12 mouse cellular contexts compared by ENCODE assay signal in the genomic region with DNA sequence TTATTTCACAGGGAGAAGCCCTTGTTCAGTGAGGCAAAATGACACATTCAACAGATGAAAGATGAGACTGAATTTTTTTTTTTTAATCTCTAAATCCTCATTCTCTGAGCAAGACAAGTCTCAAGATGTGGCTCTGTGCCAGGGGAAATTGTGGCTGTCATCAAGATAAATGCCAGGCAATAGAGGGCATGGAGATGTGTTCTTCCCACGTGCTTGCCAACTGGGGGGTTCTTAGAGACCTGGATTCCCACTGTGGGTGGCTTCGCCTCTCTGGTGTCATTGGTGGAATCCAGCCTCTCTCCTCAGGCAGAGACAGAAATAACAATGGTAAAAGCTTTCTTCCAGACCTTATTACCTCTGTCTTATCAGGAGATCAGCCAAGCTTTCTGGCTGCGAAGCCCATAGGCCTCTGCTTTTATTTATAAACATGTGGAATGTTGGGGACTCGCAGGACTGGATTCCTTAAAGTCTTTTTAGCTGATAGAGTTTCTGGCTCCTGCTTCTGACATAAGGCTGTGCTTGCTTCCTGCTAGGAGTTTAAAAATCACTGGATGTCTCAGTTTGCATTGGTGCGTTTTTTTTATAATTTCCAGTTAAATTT. TPM values are rescaled to one million over a fixed set of nuclear protein-coding genes. Genes with fewer than 3 reads are reported as not detected.
A peak's percentile ranks its signal among the peaks of the same experiment; 100 is the strongest.
DNase-seq lines count a peak whose midpoint lies in the region; ATAC-seq and TF ChIP-seq lines count a peak whose summit lies in the region.
"Had no signal": no experiment of that assay in that cellular context is flagged by ENCODE, and none has a peak within 500 bp of the region (broad histone marks: within the 10 kb centered on the region; RNA-seq: fewer than 3 reads in every experiment).

No protein-coding gene starts in this region.

- no peaks in the 10 kb centered on the region for H3K27me3 ChIP-seq in heart, embryonic 11.5 days (ENCODE audit: control insufficient read depth, insufficient read depth, low read length)
- no peaks in the 10 kb centered on the region for H3K27me3 ChIP-seq in lung, embryonic 14.5 days (ENCODE audit: insufficient read depth, low read length)
- H3K27me3 ChIP-seq: intestine, embryonic 15.5 days had no signal

- H3K4me2 ChIP-seq in heart, embryonic 11.5 days, result no peak overlapping the region
- H3K4me2 ChIP-seq in lung, embryonic 14.5 days, result no peak overlapping the region
- H3K4me2 ChIP-seq: intestine, embryonic 15.5 days had no signal

- no peaks in the 10 kb centered on the region for H3K9me3 ChIP-seq in heart, embryonic 11.5 days (replicated peaks; ENCODE audit: control insufficient read depth, low read length)
- no peaks in the 10 kb centered on the region for H3K9me3 ChIP-seq in lung, embryonic 14.5 days (ENCODE audit: low read depth, low read length)
- H3K9me3 ChIP-seq: intestine, embryonic 15.5 days had no signal

- WGBS in heart, embryonic 11.5 days (ENCODE audit: insufficient replicate concordance), result 43% methylated on average over 5 of the region's 5 CpGs
- WGBS in lung, embryonic 14.5 days, result 55% methylated on average over 5 of the region's 5 CpGs

- no peak for ATAC-seq in heart, embryonic 11.5 days (replicated peaks; ENCODE audit: insufficient number of reproducible peaks, low FRiP score, low TSS enrichment)
- 0 out of 2 replicates have a peak, but pooled peaks have one; percentile 3 for ATAC-seq in lung, embryonic 14.5 days (ENCODE audit: insufficient read depth)
- ATAC-seq: intestine, embryonic 15.5 days had no signal

- H3K4me3 ChIP-seq in heart, embryonic 11.5 days (ENCODE audit: low read depth, low read length), result no peak overlapping the region
- no peak overlapping the region for H3K4me3 ChIP-seq in lung, embryonic 14.5 days (ENCODE audit: low read depth, low read length)
- H3K4me3 ChIP-seq: intestine, embryonic 15.5 days; left cerebral cortex, adult 2 months had no signal

- TF ChIP-seq CTCF in lung, embryonic 14.5 days (IDR thresholded peaks at IDR 0.05; ENCODE audit: low read depth), result no peak

- peak; percentile 56 for DNase-seq in adrenal gland, postnatal 10 days
- DNase-seq in adrenal gland, postnatal 25 days, result no peak
- DNase-seq in heart, adult 8-10 months (ENCODE audit: low spot score), result no peak
- peak; percentile 46 for DNase-seq in lung, embryonic 14.5 days
- DNase-seq in lung, postnatal 4 days, result no peak
- peak; percentile 49 for DNase-seq in adipocyte (ENCODE audit: low spot score)
- DNase-seq in embryo, embryonic 10.5 days (ENCODE audit: low spot score), result no peak
- DNase-seq: thymus, postnatal 14 days had no signal

- no peak overlapping the region for H3K9ac ChIP-seq in heart, embryonic 11.5 days (ENCODE audit: low read depth, low read length)
- H3K9ac ChIP-seq in lung, embryonic 14.5 days, result no peak overlapping the region
- H3K9ac ChIP-seq: intestine, embryonic 15.5 days; liver, embryonic 14.5 days had no signal

- peak overlapping the region; percentile 68; the same call in 1 of the 2 replicates for H3K27ac ChIP-seq in heart, embryonic 11.5 days (ENCODE audit: low read depth, low read length)
- H3K27ac ChIP-seq in lung, embryonic 14.5 days (ENCODE audit: low read depth), result peak overlapping the region; percentile 27; the same call in 1 of the 2 replicates
- H3K27ac ChIP-seq: intestine, embryonic 15.5 days; left cerebral cortex, adult 2 months; liver, embryonic 14.5 days had no signal

- peaks cover 15% of the 10 kb centered on the region for H3K4me1 ChIP-seq in heart, embryonic 11.5 days (ENCODE audit: control insufficient read depth, insufficient read depth, low read length)
- H3K4me1 ChIP-seq in lung, embryonic 14.5 days (ENCODE audit: insufficient read depth), result no peaks in the 10 kb centered on the region
- H3K4me1 ChIP-seq: intestine, embryonic 15.5 days had no signal

- H3K36me3 ChIP-seq in heart, embryonic 11.5 days (ENCODE audit: control insufficient read depth, insufficient read depth, low read length), result peaks cover 56% of the 10 kb centered on the region
- peaks cover 99% of the 10 kb centered on the region for H3K36me3 ChIP-seq in lung, embryonic 14.5 days (ENCODE audit: insufficient read depth)

RNA-seq across cellular contexts. Expression of a gene that starts 41.1 kb away (rescaled TPM):
- total RNA-seq in adrenal gland, postnatal 10 days (2021), result 100 to 1,000 TPM; 147 to 165 TPM
- 133 and 138 TPM in 2 replicates for total RNA-seq in adrenal gland, postnatal 25 days (2021)
- polyA plus RNA-seq in heart, embryonic 11.5 days (2014; fragmentation: Nextera tagmentation; extraction: Ambion mirVana), result 67.4 and 92.3 TPM in 2 replicates
- 10 to 100 TPM; 44.0 to 51.1 (median 48.7) TPM for total RNA-seq in heart, adult 8-10 months (2022)
- 118 and 123 TPM in 2 replicates for polyA plus RNA-seq in lung, embryonic 14.5 days (2014; fragmentation: Nextera tagmentation; extraction: Ambion mirVana)

RNA-seq across cellular contexts. Expression of a gene that starts 45.1 kb away (rescaled TPM):
- 100 to 1,000 TPM; 475 to 479 TPM for total RNA-seq in adrenal gland, postnatal 10 days (2021)
- 264 and 301 TPM in 2 replicates for total RNA-seq in adrenal gland, postnatal 25 days (2021)
- polyA plus RNA-seq in heart, embryonic 11.5 days (2014; fragmentation: Nextera tagmentation; extraction: Ambion mirVana), result 207 and 218 TPM in 2 replicates
- total RNA-seq in heart, adult 8-10 months (2022), result 100 to 1,000 TPM; 368 to 419 (median 398) TPM
- polyA plus RNA-seq in lung, embryonic 14.5 days (2014; fragmentation: Nextera tagmentation; extraction: Ambion mirVana), result 124 and 128 TPM in 2 replicates

Comparison
In these comparisons a context has a peak if more than half of its experiments do, and no peak if none do; other contexts are left out.
1. DNase-seq: peak in adrenal gland, postnatal 10 days (single experiment), lung, embryonic 14.5 days (single experiment) and adipocyte (single experiment); none in adrenal gland, postnatal 25 days (single experiment), heart, adult 8-10 months (single experiment), lung, postnatal 4 days (0 of 2) and embryo, embryonic 10.5 days (single experiment).